Mouse (Mus musculus) bone marrow, adult 2 months (tissue): Measurements from ENCODE around the gene Cdk18. TPM values are rescaled to one million over a fixed set of nuclear protein-coding genes. Genes with fewer than 3 reads are reported as not detected.
"Not testable (repeated sequence)": the region's sequence is repeated elsewhere in the genome, so short reads cannot be mapped to it uniquely, and the experiment has no call there.

Source experiments
- H3K27ac ChIP-seq: fragments of 200-500 bp; 2 replicates; pipeline ENCODE4 v1.5.1; 2012; ENCODE audit warnings: low read depth, mild to moderate bottlenecking, control low read depth, inconsistent platforms, low read length; ENCODE audit not compliant: control insufficient read depth, poor library complexity, insufficient read depth
- H3K4me1 ChIP-seq: fragments of 200-500 bp; 2 replicates; pipeline ENCODE4 v1.6.1; 2011; ENCODE audit warnings: low read length; ENCODE audit not compliant: control insufficient read depth, insufficient read depth
- H3K4me3 ChIP-seq: fragments of 200-500 bp; replicated peaks from 2 replicates; pipeline ENCODE3; 2011; ENCODE audit warnings: mild to moderate bottlenecking, low read depth, low read length, control low read depth; ENCODE audit not compliant: control insufficient read depth
- CTCF ChIP-seq: fragments of 200-500 bp; IDR thresholded peaks from 2 replicates; pipeline ENCODE4 v1.5.1; 2011; ENCODE audit warnings: low read length, control low read depth; ENCODE audit not compliant: control insufficient read depth, insufficient read depth
- POLR2A ChIP-seq: fragments of 200-500 bp; IDR thresholded peaks from 2 replicates; pipeline ENCODE4 v1.6.1; 2011; ENCODE audit warnings: low read depth, mild to moderate bottlenecking, control low read depth, low read length, borderline replicate concordance; ENCODE audit not compliant: control insufficient read depth
- WGBS: fragments of 180-500 bp; shearing (Covaris S2); methylation state at CpG from one replicate; pipeline ENCODE4 v1.1.7; 2018; 5-methylcytosine and 5-hydroxymethylcytosine counted together
- polyA plus RNA-seq: library from polyadenylated mRNA; stranded (reverse); fragments of >200 nt; gene quantifications from 2 replicates; pipeline ENCODE4 v1.2.4, GENCODE M21; 2011; ENCODE audit warnings: low replicate concordance; ENCODE audit not compliant: missing spikeins, insufficient read depth, insufficient read length

Gene Cdk18
- polyA plus RNA-seq, 1 experiment, result 3.8 TPM

GRCm38 (mm10) chr1:132164780-132165518 lies 25.5 kb upstream of the Cdk18 start:
- H3K4me1 ChIP-seq, result no peaks in the 10 kb centered on the region
- H3K4me3 ChIP-seq, result no peak overlapping the region
- 46% methylated on average over 13 of the region's 13 CpGs for WGBS
- no peak overlapping the region for H3K27ac ChIP-seq
- no peak for TF ChIP-seq POLR2A
- no peak for TF ChIP-seq CTCF

- WGBS, result 48% methylated on average over 9 of the region's 9 CpGs
- H3K4me1 ChIP-seq, H3K27ac ChIP-seq, H3K4me3 ChIP-seq: not testable (repeated sequence)
These were observed 23.1 kb upstream of the Cdk18 start for GRCm38 (mm10) chr1:132162618-132163017.

GRCm38 (mm10) chr1:132161211-132161880 lies 21.9 kb upstream of the Cdk18 start:
- TF ChIP-seq POLR2A (no peak), CTCF (no peak)
- Histone ChIP-seq H3K27ac (no peak overlapping the region), H3K4me1 (no peaks in the 10 kb centered on the region), H3K4me3 (no peak overlapping the region)
- WGBS, result 65% methylated on average over 7 of the region's 7 CpGs

GRCm38 (mm10) chr1:132159681-132160080 lies 20.2 kb upstream of the Cdk18 start:
- no peak for TF ChIP-seq POLR2A
- TF ChIP-seq CTCF, result no peak
- Histone ChIP-seq H3K4me3 (no peak overlapping the region), H3K27ac (no peak overlapping the region), H3K4me1 (no peaks in the 10 kb centered on the region)
- 63% methylated on average over 4 of the region's 4 CpGs for WGBS

- Histone ChIP-seq H3K4me3 (no peak overlapping the region), H3K4me1 (no peaks in the 10 kb centered on the region), H3K27ac (no peak overlapping the region)
- WGBS, result 67% methylated on average over 2 of the region's 2 CpGs
- no peak for TF ChIP-seq CTCF
- TF ChIP-seq POLR2A, result no peak
These were observed 19.3 kb upstream of the Cdk18 start for GRCm38 (mm10) chr1:132158741-132159140.

- TF ChIP-seq CTCF, result no peak
- no peak for TF ChIP-seq POLR2A
- no peaks in the 10 kb centered on the region for H3K4me1 ChIP-seq
- no peak overlapping the region for H3K4me3 ChIP-seq
- 60% methylated on average over 7 of the region's 7 CpGs for WGBS
- H3K27ac ChIP-seq, result no peak overlapping the region
These were observed 18.3 kb upstream of the Cdk18 start for GRCm38 (mm10) chr1:132157808-132158207.

GRCm38 (mm10) chr1:132157016-132157781 lies 17.7 kb upstream of the Cdk18 start:
- TF ChIP-seq CTCF, result peak; percentile 93
- TF ChIP-seq POLR2A, result no peak
- Histone ChIP-seq H3K27ac (no peak overlapping the region), H3K4me1 (no peaks in the 10 kb centered on the region), H3K4me3 (no peak overlapping the region)
- 24% methylated on average over 14 of the region's 14 CpGs for WGBS

GRCm38 (mm10) chr1:132155737-132156136 lies 16.3 kb upstream of the Cdk18 start:
- WGBS, result 13% methylated on average over 6 of the region's 6 CpGs
- H3K4me3 ChIP-seq, result no peak overlapping the region
- H3K4me1 ChIP-seq, result no peaks in the 10 kb centered on the region
- H3K27ac ChIP-seq, result no peak overlapping the region
- peak; percentile 93 for TF ChIP-seq CTCF
- TF ChIP-seq POLR2A, result no peak
